Mouse (Mus musculus) liver, postnatal 0 days (tissue): ENCODE data around the gene Als2cl.

Source experiments
- CTCF ChIP-seq: sonication (generic); IDR thresholded peaks from 2 replicates; pipeline ENCODE4 v1.5.1; 2016; ENCODE audit warnings: antibody characterized with exemption, low read depth
- EP300 ChIP-seq: IDR thresholded peaks from 2 replicates; pipeline ENCODE4 v1.6.1; 2016; ENCODE audit warnings: antibody characterized with exemption, low read depth, mild to moderate bottlenecking

DNA sequence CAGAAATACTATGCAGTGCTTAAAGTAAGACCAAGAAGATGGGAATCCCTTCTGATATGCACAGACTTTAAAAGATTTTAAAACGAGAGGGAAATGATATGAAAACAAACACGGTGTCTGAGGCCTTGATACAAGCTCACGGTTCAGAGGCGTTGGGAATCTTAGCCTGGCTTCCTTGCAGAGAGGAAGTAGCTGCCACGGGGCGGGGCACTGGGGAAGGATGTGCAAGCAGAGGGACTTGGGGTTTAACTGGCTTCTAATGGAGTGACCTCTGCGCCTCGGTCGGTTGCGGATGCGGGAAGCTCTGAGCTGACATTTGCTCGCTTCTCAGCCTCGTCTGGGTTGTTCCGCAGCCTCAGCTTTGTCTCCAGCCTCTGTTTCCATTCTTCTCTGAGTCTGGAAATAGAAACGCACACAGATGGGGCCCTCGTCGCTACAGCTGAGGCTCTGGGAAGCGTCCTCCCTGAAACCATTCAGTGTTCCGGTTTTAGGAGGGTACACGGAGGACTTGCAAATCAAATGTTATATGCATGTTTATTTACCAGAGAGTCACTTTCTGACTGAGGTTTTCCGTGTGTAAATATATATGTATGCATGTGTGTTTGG, 35.1 kb downstream of the Als2cl start:
- TF ChIP-seq EP300: no peak
- no peak for TF ChIP-seq CTCF
